Mouse (Mus musculus) heart, embryonic 11.5 days (tissue): ENCODE measurements at regions not wholly inside any gene's neighbourhood (a gene's known extent, or its start where the extent isn't known, plus 50 kb on each side); places are given as distances from the start of the nearest gene placed in this dataset.

Experiments used
- ATAC-seq: fragments of 200-750 bp; cut with Nextera tagmentation; replicated peaks from 2 replicates; pipeline ENCODE4 v1.8.0; 2017; ENCODE audit warnings: moderate library complexity; ENCODE audit not compliant: insufficient number of reproducible peaks, low FRiP score, low TSS enrichment
- H3K27ac ChIP-seq: fragments of 300-500 bp; sonication (generic); 2 replicates; pipeline ENCODE4 v1.5.1; 2014; ENCODE audit warnings: mild to moderate bottlenecking, low read depth, low read length
- H3K27me3 ChIP-seq: fragments of 300-500 bp; sonication (generic); 2 replicates; pipeline ENCODE4 v1.6.1; 2014; ENCODE audit warnings: mild to moderate bottlenecking, low read length, mixed read lengths; ENCODE audit not compliant: control insufficient read depth, insufficient read depth
- H3K36me3 ChIP-seq: fragments of 300-500 bp; sonication (generic); 2 replicates; pipeline ENCODE4 v1.6.1; 2014; ENCODE audit warnings: mild to moderate bottlenecking, low read length, moderate library complexity, mixed read lengths; ENCODE audit not compliant: control insufficient read depth, insufficient read depth
- H3K4me1 ChIP-seq: fragments of 300-500 bp; sonication (generic); 2 replicates; pipeline ENCODE4 v1.6.1; 2014; ENCODE audit warnings: low read length; ENCODE audit not compliant: control insufficient read depth, insufficient read depth
- H3K4me2 ChIP-seq: fragments of 300-500 bp; sonication (generic); 2 replicates; pipeline ENCODE4 v1.6.1; 2014; ENCODE audit warnings: mild to moderate bottlenecking, moderate library complexity
- H3K4me3 ChIP-seq: fragments of 300-500 bp; sonication (generic); 2 replicates; pipeline ENCODE4 v1.5.1; 2014; ENCODE audit warnings: low read depth, low read length
- H3K9ac ChIP-seq: fragments of 300-500 bp; sonication (generic); 2 replicates; pipeline ENCODE4 v1.6.1; 2014; ENCODE audit warnings: mild to moderate bottlenecking, low read depth, low read length, moderate library complexity
- H3K9me3 ChIP-seq: fragments of 300-500 bp; sonication (generic); replicated peaks from 2 replicates; pipeline ENCODE4 v1.6.1; 2016; ENCODE audit warnings: low read length; ENCODE audit not compliant: control insufficient read depth
- WGBS: fragments of 180-500 bp; shearing (Covaris S2); extraction: QIAGEN DNeasy Blood & Tissue Kit; methylation state at CpG from one replicate; pipeline ENCODE4 v1.1.7; 2014; ENCODE audit not compliant: insufficient replicate concordance; 5-methylcytosine and 5-hydroxymethylcytosine counted together

DNA sequence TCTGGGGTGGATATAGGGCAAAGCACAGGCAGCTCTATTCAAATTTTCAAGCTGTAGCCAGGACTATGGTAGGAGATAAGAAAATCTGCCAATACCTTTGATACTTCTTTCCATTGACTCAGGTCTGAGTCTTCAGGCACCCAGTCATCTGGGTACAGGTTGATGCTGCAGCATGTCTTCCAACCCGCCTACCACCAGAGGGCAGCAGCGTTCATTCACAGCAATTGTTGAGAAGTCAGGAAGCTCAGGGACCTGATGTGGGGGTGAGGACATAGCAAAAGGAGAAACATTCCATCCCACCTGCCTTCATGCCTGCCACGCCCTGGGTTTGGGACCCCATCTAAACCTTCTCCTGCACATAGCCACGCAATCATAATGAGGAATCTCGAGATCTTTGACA, 118.2 kb upstream of the Gm21876 start:
- Histone ChIP-seq H3K36me3 (no peaks in the 10 kb centered on the region), H3K9ac (no peak overlapping the region), H3K4me2 (no peak overlapping the region), H3K4me3 (no peak overlapping the region), H3K27me3 (no peaks in the 10 kb centered on the region), H3K9me3 (no peaks in the 10 kb centered on the region), H3K4me1 (no peaks in the 10 kb centered on the region), H3K27ac (no peak overlapping the region)
- no peak for ATAC-seq
- 8% methylated on average over 5 of the region's 5 CpGs for WGBS

DNA sequence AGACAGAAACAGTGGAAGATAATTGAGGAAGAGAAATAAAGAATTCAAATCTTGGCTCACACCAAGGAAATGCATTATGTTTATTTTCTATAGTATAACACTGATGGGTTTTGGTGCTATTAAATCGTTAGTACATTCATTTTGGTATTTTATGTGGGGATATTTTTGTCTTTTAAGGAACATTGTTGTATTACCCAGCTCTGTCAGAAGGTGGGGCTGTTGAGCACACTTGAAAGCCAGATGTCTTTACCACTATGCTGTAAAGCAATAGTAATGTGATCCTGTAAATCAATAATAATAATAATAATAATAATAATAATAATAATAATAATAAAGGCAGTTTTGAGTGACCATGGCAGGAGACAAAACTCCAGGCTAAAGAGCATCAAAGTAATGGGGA, 120.0 kb upstream of the Gm21876 start:
- Histone ChIP-seq H3K36me3 (no peaks in the 10 kb centered on the region), H3K4me2 (no peak overlapping the region), H3K27me3 (no peaks in the 10 kb centered on the region), H3K4me1 (no peaks in the 10 kb centered on the region), H3K9me3 (no peaks in the 10 kb centered on the region), H3K4me3 (no peak overlapping the region), H3K27ac (no peak overlapping the region), H3K9ac (no peak overlapping the region)
- ATAC-seq = no peak
- WGBS = 26% methylated on average over 1 of the region's 1 CpGs

DNA sequence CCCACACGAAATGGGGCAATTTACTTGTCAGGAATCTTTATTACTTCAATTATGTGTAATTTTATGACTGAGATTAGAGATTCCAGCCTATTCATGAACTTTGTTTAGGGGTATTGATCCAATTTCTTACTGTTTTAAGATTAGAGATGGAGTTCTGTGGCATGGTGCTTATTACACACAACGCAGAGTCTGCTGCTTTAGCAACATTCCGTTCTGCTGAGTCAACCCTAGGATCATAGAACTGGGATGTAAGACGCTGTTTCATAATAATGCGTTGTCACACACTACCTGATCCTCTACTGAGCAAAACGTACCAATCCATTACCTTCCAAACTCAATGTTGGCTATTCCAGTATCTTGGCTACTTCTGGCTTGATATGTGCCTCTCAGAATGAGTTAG, 121.9 kb upstream of the Gm21876 start:
- H3K27ac ChIP-seq = no peak overlapping the region
- WGBS = 69% methylated on average over 6 of the region's 6 CpGs
- H3K9ac ChIP-seq = no peak overlapping the region
- H3K36me3 ChIP-seq = no peaks in the 10 kb centered on the region
- ATAC-seq = no peak
- H3K9me3 ChIP-seq = no peaks in the 10 kb centered on the region
- H3K4me1 ChIP-seq = no peaks in the 10 kb centered on the region
- no peaks in the 10 kb centered on the region for H3K27me3 ChIP-seq
- H3K4me3 ChIP-seq = no peak overlapping the region
- H3K4me2 ChIP-seq = no peak overlapping the region

DNA sequence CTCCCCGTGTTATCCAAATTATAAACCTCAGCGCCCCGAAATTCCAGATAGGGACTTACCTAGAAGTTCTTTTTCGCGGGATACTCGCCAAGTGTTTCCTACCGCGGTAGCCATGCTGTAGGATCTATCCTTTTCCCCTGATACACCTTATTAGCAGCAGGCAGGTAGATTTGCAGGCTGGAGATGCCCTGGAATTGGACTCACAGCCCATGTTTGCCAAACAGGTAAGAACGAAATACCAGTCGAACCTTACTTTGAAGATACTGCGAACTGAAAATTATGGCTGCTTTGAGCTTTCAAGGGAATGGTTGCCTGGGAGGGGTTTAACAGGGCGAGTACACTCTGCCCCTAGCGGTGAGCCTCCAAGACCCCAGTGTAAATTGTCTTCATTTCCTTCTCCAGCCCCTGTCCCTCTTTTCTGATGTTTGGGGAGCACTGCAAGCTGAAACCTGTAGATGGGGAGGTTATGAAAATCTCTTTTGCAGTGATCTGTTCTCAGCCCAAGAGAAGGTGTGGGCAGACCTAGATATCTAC, 149.8 kb upstream of the Agtr2 start:
- Histone ChIP-seq H3K4me2 (peak overlapping the region; percentile 52), H3K27ac (no peak overlapping the region), H3K9ac (no peak overlapping the region), H3K4me1 (no peaks in the 10 kb centered on the region), H3K36me3 (no peaks in the 10 kb centered on the region), H3K4me3 (peak overlapping the region; percentile 37), H3K27me3 (no peaks in the 10 kb centered on the region), H3K9me3 (no peaks in the 10 kb centered on the region)
- WGBS = 21% methylated on average over 13 of the region's 13 CpGs
- no peak for ATAC-seq

- no peak overlapping the region for H3K4me3 ChIP-seq
- H3K4me2 ChIP-seq = no peak overlapping the region
- H3K27ac ChIP-seq = no peak overlapping the region
- H3K9me3 ChIP-seq = no peaks in the 10 kb centered on the region
- no peak overlapping the region for H3K9ac ChIP-seq
- no peaks in the 10 kb centered on the region for H3K36me3 ChIP-seq
- WGBS = 67% methylated on average over 1 of the region's 1 CpGs
- no peaks in the 10 kb centered on the region for H3K27me3 ChIP-seq
- H3K4me1 ChIP-seq = no peaks in the 10 kb centered on the region
- no peak for ATAC-seq
These were observed 139.9 kb upstream of the Agtr2 start for GRCm38 (mm10) chrX:21344397-21344796.

GRCm38 (mm10) chrX:21350503-21350902, 133.8 kb upstream of the Agtr2 start:
- Histone ChIP-seq H3K27ac (no peak overlapping the region), H3K36me3 (no peaks in the 10 kb centered on the region), H3K4me1 (no peaks in the 10 kb centered on the region), H3K4me3 (no peak overlapping the region), H3K27me3 (no peaks in the 10 kb centered on the region), H3K9ac (no peak overlapping the region), H3K4me2 (no peak overlapping the region), H3K9me3 (no peaks in the 10 kb centered on the region)
- WGBS = 40% methylated on average over 4 of the region's 4 CpGs
- no peak for ATAC-seq

- no peak overlapping the region for H3K4me2 ChIP-seq
- no peak overlapping the region for H3K4me3 ChIP-seq
- H3K4me1 ChIP-seq = no peaks in the 10 kb centered on the region
- no peaks in the 10 kb centered on the region for H3K27me3 ChIP-seq
- no peak for ATAC-seq
- no peak overlapping the region for H3K9ac ChIP-seq
- no peaks in the 10 kb centered on the region for H3K9me3 ChIP-seq
- no peaks in the 10 kb centered on the region for H3K36me3 ChIP-seq
- no peak overlapping the region for H3K27ac ChIP-seq
- WGBS = 53% methylated on average over 3 of the region's 3 CpGs
These were observed 132.0 kb upstream of the Agtr2 start for GRCm38 (mm10) chrX:21352350-21352749.

DNA sequence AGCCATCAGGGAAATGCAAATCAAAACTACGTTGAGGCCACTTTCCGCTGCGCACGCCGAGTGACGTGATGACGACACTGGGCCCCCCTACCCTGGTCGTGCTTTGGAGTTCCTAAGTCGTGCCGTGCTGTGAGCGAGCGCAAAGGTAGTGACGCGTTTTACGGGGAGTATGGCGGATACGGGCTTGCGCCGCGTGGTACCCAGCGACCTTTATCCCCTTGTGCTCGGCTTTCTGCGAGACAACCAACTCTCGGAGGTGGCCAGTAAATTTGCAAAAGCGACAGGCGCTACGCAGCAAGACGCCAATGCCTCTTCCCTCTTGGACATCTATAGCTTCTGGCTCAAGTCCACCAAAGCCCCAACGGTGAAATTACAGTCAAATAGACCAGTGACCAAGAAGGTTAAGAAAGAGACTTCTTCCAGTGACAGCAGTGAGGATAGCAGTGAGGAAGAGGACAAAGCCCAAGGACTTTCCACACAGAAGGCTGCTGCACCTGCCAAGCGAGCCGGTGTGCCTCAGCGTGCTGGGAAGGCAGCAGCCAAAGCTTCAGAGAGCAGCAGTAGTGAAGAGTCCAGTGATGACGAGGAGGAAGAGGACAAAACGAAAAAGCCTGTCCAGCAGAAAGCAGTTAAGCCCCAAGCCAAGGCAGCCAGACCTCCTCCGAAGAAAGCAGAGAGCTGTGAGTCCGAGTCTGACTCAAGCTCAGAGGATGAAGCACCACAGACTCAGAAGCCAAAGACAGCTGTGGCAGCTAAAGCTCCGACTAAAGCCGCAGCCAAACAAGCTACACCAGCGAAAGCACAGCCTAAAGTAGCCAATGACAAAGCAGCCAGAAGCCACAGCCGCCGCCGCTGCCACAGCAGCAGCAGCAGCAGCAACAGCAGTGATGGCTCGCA, 123.3 kb upstream of the Agtr2 start:
- Histone ChIP-seq H3K4me2 (peak overlapping the region; percentile 69), H3K27ac (no peak overlapping the region), H3K4me3 (peak overlapping the region; percentile 42), H3K9me3 (no peaks in the 10 kb centered on the region), H3K4me1 (no peaks in the 10 kb centered on the region), H3K36me3 (no peaks in the 10 kb centered on the region), H3K27me3 (peaks cover 3% of the 10 kb centered on the region; the same call in 1 of the 2 replicates), H3K9ac (0 out of 2 replicates have a peak overlapping the region, but pooled peaks have one; percentile 39)
- 18% methylated on average over 43 of the region's 43 CpGs for WGBS
- no peak for ATAC-seq

- no peaks in the 10 kb centered on the region for H3K9me3 ChIP-seq
- H3K27ac ChIP-seq = no peak overlapping the region
- no peak overlapping the region for H3K4me3 ChIP-seq
- WGBS = 12% methylated on average over 2 of the region's 2 CpGs
- no peaks in the 10 kb centered on the region for H3K4me1 ChIP-seq
- H3K27me3 ChIP-seq = no peaks in the 10 kb centered on the region
- no peaks in the 10 kb centered on the region for H3K36me3 ChIP-seq
- no peak for ATAC-seq
- no peak overlapping the region for H3K9ac ChIP-seq
- no peak overlapping the region for H3K4me2 ChIP-seq
These were observed 99.1 kb upstream of the Agtr2 start for GRCm38 (mm10) chrX:21385221-21385620.
